Mouse (Mus musculus) C2C12 (cell line): ENCODE results near the gene Kcne2.

Source experiments
- CEBPB ChIP-seq: IDR thresholded peaks from one replicate; pipeline ENCODE4 v1.6.1; 2011; ENCODE audit warnings: low read depth, mild to moderate bottlenecking, control low read depth, moderate library complexity
- CTCF ChIP-seq: IDR thresholded peaks from one replicate; pipeline ENCODE4 v1.5.1; 2011; ENCODE audit not compliant: control insufficient read depth, insufficient read depth, insufficient read length
- FOSL1 ChIP-seq: IDR thresholded peaks from one replicate; pipeline ENCODE4 v1.8.0; 2011; ENCODE audit warnings: mild to moderate bottlenecking, low read length; ENCODE audit not compliant: poor library complexity, insufficient read depth, severe bottlenecking

DNA sequence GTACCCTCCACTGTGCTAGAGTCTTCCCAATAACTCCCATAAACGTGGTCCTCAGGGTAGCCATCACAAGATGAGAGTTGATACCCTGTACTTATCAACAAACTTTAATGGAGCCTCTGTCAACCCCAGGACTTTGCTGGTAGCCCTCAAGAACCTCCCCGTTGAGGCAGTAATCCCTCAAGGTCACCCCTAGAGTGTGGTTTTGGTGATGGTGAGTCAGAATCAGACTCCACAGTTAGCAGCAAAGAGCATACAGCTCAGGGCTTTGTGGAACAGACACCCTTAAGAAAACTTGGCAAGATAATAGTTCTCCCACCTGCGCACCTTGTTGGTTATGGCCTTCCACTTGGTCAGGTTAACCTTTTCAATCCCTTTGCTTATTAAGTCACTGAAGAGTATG lies 28.2 kb downstream of the Kcne2 start:
- TF ChIP-seq FOSL1 (no peak), CTCF (no peak), CEBPB (no peak)
